Mouse (Mus musculus) B cell, adult 62 days (primary cell): ENCODE data around the gene Nphs2. TPM values are rescaled to one million over a fixed set of nuclear protein-coding genes. Genes with fewer than 3 reads are reported as not detected.

ENCODE experiments used
- total RNA-seq: library from RNA; stranded (reverse); gene quantifications from 4 replicates; pipeline ENCODE4 v1.2.4, GENCODE M21; 2023

The Nphs2 gene
- not detected in 4 replicates for total RNA-seq

GRCm38 (mm10) chr1:156310630-156311029 lies at the start of gene Nphs2:
Gene Nphs2 (plus strand): TSS chr1:156310727.

GRCm38 (mm10) chr1:156302911-156303749 lies 7.4 kb upstream of the Nphs2 start, which contains the start of gene Tdrd5:
Gene Tdrd5 (minus strand): TSS chr1:156303664.

DNA sequence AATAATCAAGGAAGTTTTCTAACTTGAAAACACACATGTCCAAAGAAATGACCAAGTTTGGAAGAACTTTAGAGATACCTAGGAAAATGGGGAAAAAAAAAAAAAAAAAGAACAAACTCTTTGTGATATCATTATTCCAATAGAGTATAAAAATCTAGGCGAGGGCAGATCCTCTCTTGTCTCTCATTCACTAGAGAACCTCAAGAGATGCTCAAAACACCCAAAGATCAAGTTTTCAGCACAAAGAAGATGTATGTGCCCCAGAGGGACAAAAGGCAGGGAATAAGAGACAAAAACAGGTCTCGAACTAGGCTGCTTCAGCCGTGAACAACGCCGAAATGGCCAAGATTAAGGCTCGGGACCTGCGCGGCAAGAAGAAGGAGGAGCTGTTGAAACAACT lies 55.2 kb downstream of the Nphs2 start, which contains the start of gene Gm2000:
Gene Gm2000 (plus strand): TSS at position 301 of the 400 bp plus-strand sequence.

Other genes starting within 250 kb of the Nphs2 start
- not detected in 4 replicates for gene Fam163a, start 105.7 kb upstream of the Nphs2 start, total RNA-seq
- not detected in 4 replicates for gene Tdrd5, start 7.1 kb upstream of the Nphs2 start, total RNA-seq
- gene Gm2000, start 55.3 kb downstream of the Nphs2 start, total RNA-seq = 1,194 to 1,257 TPM (median 1,218 TPM) in 4 replicates
- gene Axdnd1, start 110.4 kb downstream of the Nphs2 start, total RNA-seq = 0.31 to 0.69 TPM (median 0.64 TPM) in 3 of 4 replicates, not detected in the other
- gene Soat1, start 163.6 kb downstream of the Nphs2 start, total RNA-seq = 57.3 to 78.0 TPM (median 68.5 TPM) in 4 replicates
- gene Gm10031, start 213.3 kb downstream of the Nphs2 start, total RNA-seq = 28.9 to 33.3 TPM (median 31.9 TPM) in 4 replicates
- 64.6 to 74.3 TPM (median 67.7 TPM) in 4 replicates for gene Abl2, start 248.1 kb downstream of the Nphs2 start, total RNA-seq